Mouse (Mus musculus): ENCODE results near the gene Olfr281. TPM values are rescaled to one million over a fixed set of nuclear protein-coding genes. Genes with fewer than 3 reads are reported as not detected.
"Not testable (repeated sequence)": the region's sequence is repeated elsewhere in the genome, so short reads cannot be mapped to it uniquely, and the experiment has no call there.

Olfr281 gene
- polyA plus RNA-seq (2012; rRNA removed) = not detected in 2 replicates

DNA sequence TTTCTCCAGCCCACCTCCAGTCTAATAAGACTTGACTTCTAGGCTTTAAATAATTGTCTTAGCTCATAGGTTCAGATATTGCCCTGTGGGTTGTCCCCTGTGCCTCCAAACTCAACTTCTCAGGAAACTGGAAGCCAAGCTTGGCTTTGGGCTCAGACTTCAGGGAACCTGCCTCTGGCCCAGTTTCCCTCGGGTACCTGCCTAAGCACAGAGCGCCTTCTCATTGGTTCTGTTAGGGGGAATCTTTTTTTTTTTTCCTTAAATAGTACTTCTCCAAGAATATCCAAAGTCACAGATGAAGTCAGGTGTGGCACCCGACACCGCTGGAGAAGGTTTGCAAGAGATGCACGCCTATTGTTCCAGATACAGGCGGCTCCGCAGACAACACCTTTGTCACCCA lies at the start of gene Olfr281:
Olfr281 (plus strand) TSS at position 301 of the 400 bp plus-strand sequence.
- H3K27me3 ChIP-seq (ENCODE audit: control insufficient read depth, insufficient read depth, low read length) = no peaks in the 10 kb centered on the region; the same call in 1 of the 2 replicates
- TF ChIP-seq POLR2A (IDR thresholded peaks at IDR 0.05; ENCODE audit: control insufficient read depth, low read depth, low read length) (no peak), CTCF (IDR thresholded peaks at IDR 0.05; ENCODE audit: control insufficient read depth, insufficient read depth, insufficient replicate concordance, low read depth, low read length) (no peak)
- no peaks in the 10 kb centered on the region for H3K36me3 ChIP-seq (ENCODE audit: control insufficient read depth, insufficient read depth, low read length)
- H3K27ac ChIP-seq (ENCODE audit: control insufficient read depth, insufficient read depth, low read depth, low read length) = no peak within 1 kb of the TSS
- no peak within 1 kb of the TSS for H3K4me3 ChIP-seq (ENCODE audit: control insufficient read depth, low read depth, low read length)
- peaks cover 6% of the 10 kb centered on the region for H3K4me1 ChIP-seq (ENCODE audit: control insufficient read depth, insufficient read depth, low read length)

DNA sequence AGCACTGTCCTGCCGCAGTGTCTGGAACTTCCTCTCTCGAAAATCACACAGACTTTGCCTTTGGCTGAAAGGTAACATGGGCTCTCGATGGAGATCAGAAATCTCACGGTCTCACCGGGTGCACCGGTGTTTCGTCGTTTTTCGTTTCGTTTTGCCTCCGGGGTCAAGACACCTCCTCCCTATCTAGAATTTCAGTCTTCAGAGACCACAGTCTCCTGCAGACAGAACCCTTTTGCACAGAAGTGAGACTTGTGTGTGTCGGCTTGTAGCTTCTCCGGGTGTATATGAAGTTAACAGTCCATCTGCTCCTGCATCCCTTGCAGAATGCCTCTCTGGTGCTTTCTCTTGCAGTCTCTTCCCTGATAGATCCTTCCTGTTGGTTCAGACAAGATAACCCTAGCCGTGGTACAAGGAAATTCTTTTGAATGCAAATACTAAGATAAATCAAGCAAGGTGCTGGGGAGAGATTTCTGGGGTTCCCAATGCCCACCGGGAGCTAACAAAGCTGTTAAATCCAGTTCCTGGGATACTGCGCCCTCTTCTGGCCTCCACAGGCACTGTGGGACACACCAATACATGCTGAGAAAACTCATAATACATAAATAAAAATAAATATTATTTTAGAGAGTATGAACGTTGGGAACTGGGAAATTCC lies 43.9 kb upstream of the Olfr281 start:
- no peak overlapping the region for H3K27ac ChIP-seq (ENCODE audit: control insufficient read depth, insufficient read depth, low read depth, low read length)
- H3K4me1 ChIP-seq (ENCODE audit: control insufficient read depth, insufficient read depth, low read length) = peaks cover 3% of the 10 kb centered on the region; the same call in 1 of the 2 replicates
- TF ChIP-seq CTCF (IDR thresholded peaks at IDR 0.05; ENCODE audit: control insufficient read depth, insufficient read depth, insufficient replicate concordance, low read depth, low read length) (peak; percentile 22; the same call in 1 of the 2 replicates), POLR2A (IDR thresholded peaks at IDR 0.05; ENCODE audit: control insufficient read depth, low read depth, low read length) (no peak)
- no peaks in the 10 kb centered on the region for H3K27me3 ChIP-seq (ENCODE audit: control insufficient read depth, insufficient read depth, low read length)
- H3K36me3 ChIP-seq (ENCODE audit: control insufficient read depth, insufficient read depth, low read length) = no peaks in the 10 kb centered on the region
- no peak overlapping the region for H3K4me3 ChIP-seq (ENCODE audit: control insufficient read depth, low read depth, low read length)

DNA sequence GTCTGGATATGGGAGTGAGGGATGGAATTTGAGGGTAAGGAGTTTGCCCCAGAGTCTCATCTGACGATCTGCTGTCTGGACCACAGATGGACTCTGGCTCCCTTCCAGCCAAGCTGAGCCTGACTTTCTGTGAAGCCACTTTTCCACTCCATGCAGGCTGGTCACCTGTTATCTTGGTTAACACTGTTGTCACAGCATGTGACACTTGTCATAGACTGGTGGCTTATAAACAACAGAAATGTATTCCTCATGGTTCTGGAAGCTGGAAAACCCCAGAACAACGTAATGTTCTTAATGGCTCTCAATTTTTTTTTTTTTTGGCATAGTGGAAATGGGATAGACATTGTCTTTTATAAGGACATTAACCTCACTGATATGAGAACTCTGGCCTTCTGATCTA lies 42.8 kb upstream of the Olfr281 start:
- H3K27ac ChIP-seq (ENCODE audit: control insufficient read depth, insufficient read depth, low read depth, low read length) = no peak overlapping the region
- H3K4me1 ChIP-seq (ENCODE audit: control insufficient read depth, insufficient read depth, low read length) = peaks cover 3% of the 10 kb centered on the region; the same call in 1 of the 2 replicates
- H3K27me3 ChIP-seq (ENCODE audit: control insufficient read depth, insufficient read depth, low read length) = no peaks in the 10 kb centered on the region
- TF ChIP-seq POLR2A (IDR thresholded peaks at IDR 0.05; ENCODE audit: control insufficient read depth, low read depth, low read length) (no peak), CTCF (IDR thresholded peaks at IDR 0.05; ENCODE audit: control insufficient read depth, insufficient read depth, insufficient replicate concordance, low read depth, low read length) (no peak)
- H3K4me3 ChIP-seq (ENCODE audit: control insufficient read depth, low read depth, low read length) = no peak overlapping the region
- H3K36me3 ChIP-seq (ENCODE audit: control insufficient read depth, insufficient read depth, low read length) = no peaks in the 10 kb centered on the region

DNA sequence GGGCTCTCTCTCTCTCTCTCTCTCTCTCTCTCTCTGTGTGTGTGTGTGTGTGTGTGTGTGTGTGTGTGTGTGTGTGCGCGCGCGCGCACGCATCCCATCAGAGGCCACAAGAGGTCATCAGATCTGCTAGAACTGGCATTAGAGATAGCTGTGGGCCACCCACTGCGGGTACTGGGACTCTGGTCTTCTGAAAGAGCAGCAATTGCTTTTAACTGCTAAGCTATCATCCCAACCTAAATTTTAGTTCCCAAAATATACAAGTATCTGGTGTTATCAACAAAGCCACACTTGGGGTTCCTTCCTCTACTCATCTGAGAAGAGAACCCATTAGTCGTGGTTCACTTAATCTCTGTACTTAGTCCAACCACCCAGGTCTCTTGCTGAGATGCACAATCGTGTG lies 42.1 kb upstream of the Olfr281 start:
- TF ChIP-seq CTCF (IDR thresholded peaks at IDR 0.05; ENCODE audit: control insufficient read depth, insufficient read depth, insufficient replicate concordance, low read depth, low read length) = no peak
- no peak for TF ChIP-seq POLR2A (IDR thresholded peaks at IDR 0.05; ENCODE audit: control insufficient read depth, low read depth, low read length)
- no peak overlapping the region for H3K27ac ChIP-seq (ENCODE audit: control insufficient read depth, insufficient read depth, low read depth, low read length)
- no peaks in the 10 kb centered on the region for H3K27me3 ChIP-seq (ENCODE audit: control insufficient read depth, insufficient read depth, low read length)
- H3K4me3 ChIP-seq (ENCODE audit: control insufficient read depth, low read depth, low read length) = no peak overlapping the region
- no peaks in the 10 kb centered on the region for H3K36me3 ChIP-seq (ENCODE audit: control insufficient read depth, insufficient read depth, low read length)
- H3K4me1 ChIP-seq (ENCODE audit: control insufficient read depth, insufficient read depth, low read length) = peaks cover 3% of the 10 kb centered on the region; the same call in 1 of the 2 replicates

DNA sequence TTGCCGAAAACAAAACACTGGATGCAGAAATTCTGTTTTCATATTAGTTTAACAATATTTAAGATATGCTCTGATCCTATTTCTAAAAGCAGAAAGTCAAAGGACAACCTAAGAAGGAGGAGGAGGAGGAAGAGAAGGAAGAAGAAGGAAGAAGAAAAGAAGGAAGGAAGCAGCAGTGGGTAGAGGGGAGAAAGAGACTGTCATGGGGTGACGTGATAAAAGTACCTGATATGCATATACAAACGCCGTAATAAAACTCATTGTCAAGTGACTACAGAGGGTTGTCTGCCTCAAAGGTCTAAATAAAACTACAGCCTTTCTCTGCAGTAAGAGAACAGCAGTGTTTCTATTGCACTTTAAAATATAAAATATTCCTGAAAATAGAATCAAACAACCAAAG lies 36.4 kb upstream of the Olfr281 start:
- Histone ChIP-seq H3K36me3 (ENCODE audit: control insufficient read depth, insufficient read depth, low read length) (no peaks in the 10 kb centered on the region), H3K27me3 (ENCODE audit: control insufficient read depth, insufficient read depth, low read length) (no peaks in the 10 kb centered on the region), H3K4me1 (ENCODE audit: control insufficient read depth, insufficient read depth, low read length) (no peaks in the 10 kb centered on the region), H3K27ac (ENCODE audit: control insufficient read depth, insufficient read depth, low read depth, low read length) (no peak overlapping the region), H3K4me3 (ENCODE audit: control insufficient read depth, low read depth, low read length) (no peak overlapping the region)
- TF ChIP-seq CTCF (IDR thresholded peaks at IDR 0.05; ENCODE audit: control insufficient read depth, insufficient read depth, insufficient replicate concordance, low read depth, low read length) = no peak

DNA sequence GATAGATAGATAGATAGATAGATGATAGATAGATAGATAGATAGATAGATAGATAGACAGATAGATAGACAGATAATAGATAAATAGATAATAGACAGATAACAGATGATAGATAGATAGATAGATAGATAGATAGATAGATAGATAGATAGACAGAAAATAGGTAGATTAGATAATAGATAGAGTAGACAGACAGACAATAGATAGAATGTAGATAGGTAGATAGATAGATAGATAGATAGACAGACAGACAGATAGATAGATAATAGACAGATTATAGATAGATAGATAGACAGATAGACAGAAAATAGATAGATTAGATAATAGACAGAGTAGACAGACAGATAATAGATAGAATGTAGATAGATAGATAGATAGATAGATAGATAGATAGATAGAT lies 35.6 kb upstream of the Olfr281 start:
- H3K4me3 ChIP-seq (ENCODE audit: control insufficient read depth, low read depth, low read length); H3K4me1 ChIP-seq (ENCODE audit: control insufficient read depth, insufficient read depth, low read length); H3K27ac ChIP-seq (ENCODE audit: control insufficient read depth, insufficient read depth, low read depth, low read length); H3K36me3 ChIP-seq (ENCODE audit: control insufficient read depth, insufficient read depth, low read length); H3K27me3 ChIP-seq (ENCODE audit: control insufficient read depth, insufficient read depth, low read length): not testable (repeated sequence)

DNA sequence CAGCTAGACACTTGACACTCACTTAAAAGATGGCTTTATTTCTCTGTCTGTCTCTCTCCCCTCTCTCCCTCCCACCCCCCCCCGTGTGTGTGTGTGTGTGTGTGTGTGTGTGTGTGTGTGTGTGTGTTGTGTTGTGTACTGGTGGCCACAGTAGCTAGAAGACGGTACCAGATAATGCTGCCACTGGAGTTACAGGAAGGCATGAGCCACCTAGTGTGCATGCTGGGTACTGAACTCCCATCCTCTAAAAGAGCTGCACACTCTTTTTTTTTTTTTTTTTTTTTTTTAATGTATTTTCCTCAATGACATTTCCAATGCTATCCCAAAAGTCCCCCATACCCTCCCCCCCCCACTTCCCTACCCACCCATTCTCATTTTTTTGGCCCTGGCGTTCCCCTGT lies 35.1 kb upstream of the Olfr281 start:
- H3K4me1 ChIP-seq (ENCODE audit: control insufficient read depth, insufficient read depth, low read length); H3K27me3 ChIP-seq (ENCODE audit: control insufficient read depth, insufficient read depth, low read length); H3K4me3 ChIP-seq (ENCODE audit: control insufficient read depth, low read depth, low read length); H3K36me3 ChIP-seq (ENCODE audit: control insufficient read depth, insufficient read depth, low read length); H3K27ac ChIP-seq (ENCODE audit: control insufficient read depth, insufficient read depth, low read depth, low read length): not testable (repeated sequence)

DNA sequence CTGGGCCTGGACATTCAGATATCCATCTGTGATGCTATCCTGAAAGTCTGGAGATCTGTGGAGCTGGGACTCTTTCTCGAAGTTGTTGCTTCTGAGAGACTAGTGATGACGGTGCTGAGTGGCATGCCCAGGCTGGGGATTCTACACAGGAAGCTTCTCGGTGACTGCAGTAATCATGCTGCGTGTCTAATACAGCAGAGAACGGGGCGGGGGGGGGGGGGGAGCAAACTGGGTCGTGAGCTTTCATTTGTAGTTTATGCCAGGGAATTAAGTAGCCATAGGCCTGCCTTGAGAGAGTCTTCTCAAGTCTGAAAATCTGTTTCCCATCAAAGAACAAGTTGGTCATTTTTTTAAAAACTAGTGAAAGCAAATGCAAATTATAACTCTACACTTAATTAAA lies 34.3 kb upstream of the Olfr281 start:
- TF ChIP-seq CTCF (IDR thresholded peaks at IDR 0.05; ENCODE audit: control insufficient read depth, insufficient read depth, insufficient replicate concordance, low read depth, low read length) (no peak), POLR2A (IDR thresholded peaks at IDR 0.05; ENCODE audit: control insufficient read depth, low read depth, low read length) (no peak)
- H3K27ac ChIP-seq (ENCODE audit: control insufficient read depth, insufficient read depth, low read depth, low read length) = no peak overlapping the region
- no peak overlapping the region for H3K4me3 ChIP-seq (ENCODE audit: control insufficient read depth, low read depth, low read length)
- no peaks in the 10 kb centered on the region for H3K27me3 ChIP-seq (ENCODE audit: control insufficient read depth, insufficient read depth, low read length)
- no peaks in the 10 kb centered on the region for H3K4me1 ChIP-seq (ENCODE audit: control insufficient read depth, insufficient read depth, low read length)
- no peaks in the 10 kb centered on the region for H3K36me3 ChIP-seq (ENCODE audit: control insufficient read depth, insufficient read depth, low read length)
